Mouse (Mus musculus) liver, embryonic 12.5 days (tissue): Measurements from ENCODE around the gene 4930596D02Rik. TPM values are rescaled to one million over a fixed set of nuclear protein-coding genes. Genes with fewer than 3 reads are reported as not detected.

Source experiments
- ATAC-seq: fragments of 200-750 bp; cut with Nextera tagmentation; 2 replicates; pipeline ENCODE4 v1.8.0; 2017; ENCODE audit warnings: moderate number of reproducible peaks, mild to moderate bottlenecking, moderate library complexity
- H3K27ac ChIP-seq: fragments of 300-500 bp; sonication (generic); 2 replicates; pipeline ENCODE4 v1.5.1; 2016; ENCODE audit warnings: mild to moderate bottlenecking
- H3K27me3 ChIP-seq: fragments of 300-500 bp; sonication (generic); replicated peaks from 2 replicates; pipeline ENCODE4 v1.6.1; 2016; ENCODE audit warnings: mild to moderate bottlenecking, moderate library complexity
- H3K36me3 ChIP-seq: fragments of 300-500 bp; sonication (generic); 2 replicates; pipeline ENCODE4 v1.6.1; 2016; ENCODE audit warnings: mild to moderate bottlenecking, moderate library complexity
- H3K4me1 ChIP-seq: fragments of 300-500 bp; sonication (generic); 2 replicates; pipeline ENCODE4 v1.6.1; 2016
- H3K4me2 ChIP-seq: fragments of 300-500 bp; sonication (generic); 2 replicates; pipeline ENCODE4 v1.6.1; 2016; ENCODE audit warnings: mild to moderate bottlenecking, moderate library complexity
- H3K4me3 ChIP-seq: fragments of 300-500 bp; sonication (generic); 2 replicates; pipeline ENCODE4 v1.5.1; 2016; ENCODE audit warnings: mild to moderate bottlenecking, moderate library complexity
- H3K9ac ChIP-seq: fragments of 300-500 bp; sonication (generic); 2 replicates; pipeline ENCODE4 v1.6.1; 2016; ENCODE audit warnings: mild to moderate bottlenecking, moderate library complexity
- H3K9me3 ChIP-seq: fragments of 300-500 bp; sonication (generic); replicated peaks from 2 replicates; pipeline ENCODE4 v1.6.1; 2016; ENCODE audit warnings: mild to moderate bottlenecking, moderate library complexity
- WGBS: fragments of 180-500 bp; shearing (Covaris S2); methylation state at CpG from one replicate; pipeline ENCODE4 v1.1.7; 2016; ENCODE audit not compliant: insufficient replicate concordance; 5-methylcytosine and 5-hydroxymethylcytosine counted together
- polyA plus RNA-seq: library from polyadenylated mRNA; unstranded; fragments of >200 nt; fragmentation: Nextera tagmentation; extraction: Ambion mirVana; gene quantifications from 2 replicates; pipeline ENCODE4 v1.2.1, GENCODE M21; 2016

4930596D02Rik gene
- not detected in 2 replicates for polyA plus RNA-seq

DNA sequence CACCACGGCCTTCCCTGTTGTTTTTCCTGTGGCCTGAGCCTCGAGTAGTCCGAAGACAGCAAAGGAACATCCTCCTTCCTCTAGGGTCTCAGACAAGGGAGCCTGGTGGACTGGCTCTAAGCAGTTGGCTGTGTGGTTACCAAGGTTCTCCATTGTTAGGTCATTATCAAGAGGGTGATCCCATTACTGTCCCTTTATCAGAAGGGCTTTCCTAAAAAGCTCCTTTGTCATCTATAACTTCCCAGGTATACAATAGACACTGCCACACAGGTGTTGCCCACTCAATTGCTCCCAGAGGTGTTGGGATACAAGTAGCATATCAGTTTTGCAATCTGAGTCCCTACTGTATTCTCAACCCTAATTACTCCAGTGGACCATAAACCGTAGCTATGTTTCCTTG is at the start of gene 4930596D02Rik:
Gene 4930596D02Rik, minus strand, starts transcription at position 101 of the 400 bp plus-strand sequence.
- no peaks in the 10 kb centered on the region for H3K36me3 ChIP-seq
- no peaks in the 10 kb centered on the region for H3K27me3 ChIP-seq
- H3K4me2 ChIP-seq, result no peak within 1 kb of the TSS
- no peaks in the 10 kb centered on the region for H3K4me1 ChIP-seq
- H3K9me3 ChIP-seq, result no peaks in the 10 kb centered on the region
- no peak within 1 kb of the TSS for H3K27ac ChIP-seq
- H3K9ac ChIP-seq, result no peak within 1 kb of the TSS
- 57% methylated on average over 4 of the region's 4 CpGs for WGBS
- no peak for ATAC-seq
- H3K4me3 ChIP-seq, result no peak within 1 kb of the TSS

DNA sequence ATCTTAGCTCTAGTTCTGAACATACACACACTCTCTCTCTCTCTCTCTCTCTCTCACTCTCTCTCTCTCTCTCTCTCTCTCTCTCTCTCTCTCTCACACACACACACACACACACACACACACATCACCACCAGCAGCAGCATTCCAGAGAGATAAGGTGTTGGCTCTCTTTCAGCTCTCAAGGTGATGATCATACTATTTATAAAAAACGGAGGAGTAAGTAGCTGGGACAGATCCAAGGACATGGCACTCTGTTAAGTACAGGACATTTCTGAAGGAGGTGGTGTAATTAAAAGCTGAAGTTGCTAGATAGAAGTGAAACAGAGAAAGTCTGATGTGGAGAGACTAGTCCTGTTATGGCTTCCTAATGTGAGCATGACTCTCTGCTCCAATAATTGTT is 41.5 kb upstream of the 4930596D02Rik start:
- Histone ChIP-seq H3K9me3 (no peaks in the 10 kb centered on the region), H3K27me3 (no peaks in the 10 kb centered on the region), H3K36me3 (no peaks in the 10 kb centered on the region), H3K4me2 (no peak overlapping the region), H3K4me1 (no peaks in the 10 kb centered on the region), H3K4me3 (no peak overlapping the region), H3K9ac (no peak overlapping the region), H3K27ac (no peak overlapping the region)
- 56% methylated on average over 1 of the region's 1 CpGs for WGBS
- ATAC-seq, result no peak

DNA sequence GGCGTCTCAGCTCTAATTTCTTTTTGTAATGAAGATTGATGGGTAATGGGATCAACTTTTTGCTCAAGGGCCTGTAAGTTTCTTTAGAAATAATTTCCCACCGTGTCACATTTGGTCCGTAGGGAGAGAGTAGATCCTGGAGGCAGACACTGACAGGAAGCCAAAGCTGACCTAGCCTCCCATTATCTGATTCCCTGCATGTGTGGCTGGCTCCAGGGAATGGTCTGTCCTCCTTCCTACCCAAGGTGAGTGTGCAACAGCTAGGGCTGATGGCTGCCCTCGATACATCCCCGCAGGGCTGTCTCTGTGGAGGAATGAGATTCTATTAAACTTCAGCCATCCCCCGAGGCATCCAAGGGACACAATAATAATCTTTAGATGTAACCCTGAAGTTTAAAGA is 33.5 kb upstream of the 4930596D02Rik start:
- no peak overlapping the region for H3K9ac ChIP-seq
- no peak for ATAC-seq

DNA sequence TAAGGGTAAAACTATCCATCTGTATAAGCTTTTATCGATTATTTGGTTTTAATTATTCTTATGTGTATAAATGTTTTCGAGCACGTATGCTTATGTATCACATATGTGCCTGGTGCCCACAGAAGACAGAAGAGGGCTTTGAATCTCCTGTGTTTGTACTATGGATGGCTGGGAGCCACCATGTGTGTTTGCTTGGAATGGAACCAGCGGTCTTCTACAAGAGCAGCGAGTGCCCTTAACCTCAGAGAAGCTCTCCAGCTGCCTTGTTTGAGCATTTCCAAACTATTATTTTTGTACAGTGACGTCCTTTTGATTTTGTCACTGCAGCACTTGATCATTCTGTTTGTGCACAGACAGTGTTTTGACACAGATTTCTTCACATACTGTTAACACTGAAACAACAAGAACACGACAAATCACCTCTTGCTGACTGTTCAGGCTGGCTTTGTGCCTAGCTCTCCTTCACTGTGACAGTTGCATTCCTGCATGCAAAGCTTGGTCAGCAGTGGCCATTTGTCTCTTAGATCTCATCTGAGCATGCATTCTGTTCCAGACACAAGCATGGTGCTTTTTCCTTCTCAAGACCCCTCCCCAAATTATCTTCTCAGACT is 30.4 kb upstream of the 4930596D02Rik start:
- WGBS, result 65% methylated on average over 7 of the region's 7 CpGs
- no peak overlapping the region for H3K27ac ChIP-seq
- H3K36me3 ChIP-seq, result no peaks in the 10 kb centered on the region
- no peak overlapping the region for H3K9ac ChIP-seq
- H3K27me3 ChIP-seq, result no peaks in the 10 kb centered on the region
- H3K4me1 ChIP-seq, result no peaks in the 10 kb centered on the region
- H3K4me3 ChIP-seq, result no peak overlapping the region
- H3K9me3 ChIP-seq, result no peaks in the 10 kb centered on the region
- no peak overlapping the region for H3K4me2 ChIP-seq
- no peak for ATAC-seq

More for the DNA sequence above, 33.5 kb upstream of the 4930596D02Rik start:
- Histone ChIP-seq H3K9me3 (no peaks in the 10 kb centered on the region), H3K4me2 (no peak overlapping the region), H3K27me3 (no peaks in the 10 kb centered on the region), H3K4me3 (no peak overlapping the region), H3K36me3 (no peaks in the 10 kb centered on the region), H3K4me1 (no peaks in the 10 kb centered on the region), H3K27ac (no peak overlapping the region)
- 61% methylated on average over 6 of the region's 6 CpGs for WGBS

DNA sequence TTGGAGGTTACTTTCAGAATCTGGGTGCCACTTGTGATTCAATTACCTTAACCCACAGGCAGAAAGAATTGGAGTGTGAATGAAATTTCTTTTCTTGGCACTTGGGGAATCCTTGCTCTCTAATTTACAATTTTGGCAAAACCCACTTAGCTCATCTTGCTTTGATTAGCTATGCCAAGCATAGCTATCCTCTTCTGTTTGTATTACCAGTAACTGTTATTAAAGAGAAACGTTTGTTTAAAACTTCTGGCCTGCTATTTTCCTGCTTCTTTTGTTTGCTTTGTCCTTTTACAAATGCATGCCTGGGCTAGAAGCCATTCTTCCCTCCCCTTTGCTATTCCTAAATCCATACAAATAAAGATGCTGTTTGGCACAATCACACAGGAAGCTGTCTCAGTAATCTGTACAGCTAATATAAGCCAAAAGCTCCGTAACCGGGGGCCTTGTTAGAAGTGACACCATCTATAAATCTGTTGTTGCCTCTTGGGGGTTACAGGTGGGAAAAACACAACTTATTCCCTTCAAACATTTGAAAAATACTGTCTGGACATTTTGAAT is 19.0 kb downstream of the 4930596D02Rik start:
- Histone ChIP-seq H3K4me1 (no peaks in the 10 kb centered on the region), H3K9me3 (no peaks in the 10 kb centered on the region), H3K27me3 (no peaks in the 10 kb centered on the region), H3K4me3 (no peak overlapping the region), H3K9ac (no peak overlapping the region), H3K36me3 (no peaks in the 10 kb centered on the region), H3K27ac (no peak overlapping the region), H3K4me2 (no peak overlapping the region)
- 63% methylated on average over 3 of the region's 3 CpGs for WGBS
- no peak for ATAC-seq

DNA sequence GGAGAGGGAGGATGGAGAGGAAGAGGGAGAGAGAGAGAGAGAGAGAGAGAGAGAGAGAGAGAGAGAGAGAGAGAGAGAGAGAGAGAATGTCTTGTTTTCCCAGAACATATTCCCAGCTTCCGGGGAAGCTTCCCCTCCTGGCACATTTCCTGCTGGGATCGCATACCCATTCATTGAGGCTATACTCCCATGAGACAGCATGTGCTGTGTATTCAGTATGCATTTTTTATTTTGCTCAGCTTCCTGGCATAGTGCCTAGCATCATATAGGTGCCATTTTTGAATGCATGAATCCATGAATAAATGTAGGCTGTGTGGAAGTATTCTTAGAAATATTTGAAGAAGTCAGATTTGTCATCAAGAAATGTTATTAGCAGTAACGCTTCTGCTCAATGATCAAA is 31.7 kb downstream of the 4930596D02Rik start:
- H3K9me3 ChIP-seq, result no peaks in the 10 kb centered on the region
- no peaks in the 10 kb centered on the region for H3K27me3 ChIP-seq
- no peak for ATAC-seq
- no peak overlapping the region for H3K4me3 ChIP-seq
- H3K4me1 ChIP-seq, result no peaks in the 10 kb centered on the region
- no peak overlapping the region for H3K4me2 ChIP-seq
- no peak overlapping the region for H3K9ac ChIP-seq
- no peaks in the 10 kb centered on the region for H3K36me3 ChIP-seq
- H3K27ac ChIP-seq, result no peak overlapping the region
- WGBS, result 61% methylated on average over 3 of the region's 3 CpGs

DNA sequence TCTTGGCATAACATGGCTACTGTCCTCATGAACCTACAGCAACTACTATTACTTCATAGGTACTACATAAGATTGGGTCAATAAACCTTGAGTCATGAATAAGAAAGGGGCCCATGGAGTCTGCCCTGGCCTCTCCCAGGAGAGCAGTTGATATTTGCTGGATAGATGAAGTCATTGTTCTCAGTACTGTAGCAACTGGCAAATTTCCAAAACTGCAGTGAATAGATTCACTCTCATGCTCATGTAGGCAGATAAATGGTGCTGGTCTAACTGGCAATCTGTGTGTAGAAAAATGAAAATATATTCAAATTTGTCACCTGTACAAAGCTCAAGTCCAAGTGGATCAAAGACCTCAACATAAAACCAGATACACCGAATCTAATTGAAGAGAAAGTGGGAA is 38.5 kb downstream of the 4930596D02Rik start:
- Histone ChIP-seq H3K9ac (no peak overlapping the region), H3K27me3 (no peaks in the 10 kb centered on the region), H3K27ac (no peak overlapping the region), H3K4me3 (no peak overlapping the region), H3K36me3 (no peaks in the 10 kb centered on the region), H3K4me2 (no peak overlapping the region), H3K9me3 (no peaks in the 10 kb centered on the region), H3K4me1 (no peaks in the 10 kb centered on the region)
- ATAC-seq, result no peak
- WGBS, result 65% methylated on average over 1 of the region's 1 CpGs
